ENCODE assay signal across 9 mouse cellular contexts in the genomic region with DNA sequence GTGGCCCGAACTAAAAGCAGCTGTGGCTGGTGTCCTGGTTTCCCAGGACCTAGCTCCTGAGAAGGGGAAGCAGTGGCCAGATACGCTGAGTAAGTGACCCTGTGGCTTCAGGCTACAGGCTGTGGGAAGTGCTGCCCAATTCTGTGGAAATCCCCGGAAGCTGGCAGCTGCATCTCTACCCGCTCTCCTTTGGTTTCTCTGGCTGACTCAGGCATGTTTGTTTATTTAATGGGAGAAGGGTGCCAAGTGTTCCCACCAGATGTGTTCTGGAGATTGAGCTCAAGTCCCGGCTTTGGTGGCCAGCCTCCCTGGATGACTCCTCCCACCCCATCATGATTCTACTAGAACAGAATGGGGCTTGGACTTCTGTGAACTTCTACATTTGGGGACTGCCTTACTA. TPM values are rescaled to one million over a fixed set of nuclear protein-coding genes. Genes with fewer than 3 reads are reported as not detected.
A peak's percentile ranks its signal among the peaks of the same experiment; 100 is the strongest.
DNase-seq lines count a peak whose midpoint lies in the region; ATAC-seq and TF ChIP-seq lines count a peak whose summit lies in the region.
"Had no signal": no experiment of that assay in that cellular context is flagged by ENCODE, and none has a peak within 500 bp of the region (broad histone marks: within the 10 kb centered on the region; RNA-seq: fewer than 3 reads in every experiment).

No protein-coding gene starts in this region.

- H3K9me3 ChIP-seq in hindbrain, embryonic 10.5 days = no peaks in the 10 kb centered on the region

- peak overlapping the region; percentile 28; the same call in 1 of the 2 replicates for H3K27ac ChIP-seq in embryonic fibroblast, embryonic 13.5 days (ENCODE audit: insufficient read depth, low read length)
- H3K27ac ChIP-seq in hindbrain, embryonic 10.5 days = no peak overlapping the region
- H3K27ac ChIP-seq: liver, embryonic 14.5 days had no signal

- H3K4me1 ChIP-seq in embryonic fibroblast, embryonic 13.5 days (ENCODE audit: control insufficient read depth, insufficient read depth, low read length) = peaks cover 10% of the 10 kb centered on the region
- H3K4me1 ChIP-seq in hindbrain, embryonic 10.5 days (replicated peaks) = peaks cover 21% of the 10 kb centered on the region

- no peaks in the 10 kb centered on the region for H3K36me3 ChIP-seq in hindbrain, embryonic 10.5 days

- ATAC-seq in erythroid progenitor cell, adult 5-6 weeks (replicated peaks; ENCODE audit: low FRiP score, poor library complexity, severe bottlenecking) = no peak

- no peak for TF ChIP-seq POLR2A in embryonic fibroblast, embryonic 13.5 days (IDR thresholded peaks at IDR 0.05; ENCODE audit: low read depth, low read length)

- TF ChIP-seq CTCF in embryonic fibroblast, embryonic 13.5 days (IDR thresholded peaks at IDR 0.05; ENCODE audit: borderline replicate concordance, insufficient read depth, low read length) = no peak

- peak; percentile 10 for DNase-seq in right cerebral cortex, postnatal 4 days
- DNase-seq in right cerebral cortex, postnatal 10 days (ENCODE audit: low spot score in 2 of 2) = no peak
- peak; percentile 41 for DNase-seq in heart, postnatal 4 days
- DNase-seq in lung, adult 18-20 months = peak; percentile 82 to 92
- peak; percentile 51 for DNase-seq in testis, postnatal 10 days (ENCODE audit: low spot score)
- no peak for DNase-seq in hindbrain, embryonic 10.5 days (ENCODE audit: low spot score)

- 48% methylated on average over 5 of the region's 5 CpGs for WGBS in hindbrain, embryonic 10.5 days

- no peak overlapping the region for H3K4me3 ChIP-seq in embryonic fibroblast, embryonic 13.5 days (ENCODE audit: insufficient read depth, low read length)
- H3K4me3 ChIP-seq in hindbrain, embryonic 10.5 days = no peak overlapping the region

- H3K27me3 ChIP-seq in hindbrain, embryonic 10.5 days (ENCODE audit: insufficient read depth, poor library complexity, severe bottlenecking) = peaks cover 3% of the 10 kb centered on the region

RNA-seq across cellular contexts. Expression of a gene that starts 13.8 kb away (rescaled TPM):
- 2.1 and 3.5 TPM in 2 replicates for polyA plus RNA-seq in embryonic fibroblast, embryonic 13.5 days (2011; ENCODE audit: insufficient read length, low read depth, missing spikeins)
- 10 to 100 TPM; 34.2 to 40.5 TPM for total RNA-seq in heart, postnatal 4 days (2021)
- 9.2 and 12.1 TPM in 2 replicates for polyA plus RNA-seq in hindbrain, embryonic 10.5 days (2016; fragmentation: Nextera tagmentation; extraction: Ambion mirVana)
- total RNA-seq in erythroid progenitor cell, adult 5-6 weeks (2015; ENCODE audit: low replicate concordance) = 1.8 TPM in 1 of 2 replicates, not detected in the other
- total RNA-seq in erythroid progenitor cell, adult 5-6 weeks (2017; ENCODE audit: low replicate concordance) = 1.2 and 1.4 TPM in 2 replicates

Comparison
In these comparisons a context has a peak if more than half of its experiments do, and no peak if none do; other contexts are left out.
1. DNase-seq: peak in right cerebral cortex, postnatal 4 days (single experiment), heart, postnatal 4 days (single experiment), lung, adult 18-20 months (2 of 2) and testis, postnatal 10 days (single experiment); none in right cerebral cortex, postnatal 10 days (0 of 2) and hindbrain, embryonic 10.5 days (single experiment).
2. RNA of a gene that starts 13.8 kb away (total RNA-seq): 34.2 to 40.5 TPM in heart, postnatal 4 days; 1.2 to 1.8 TPM in erythroid progenitor cell, adult 5-6 weeks; every median in the first group is over 10 times any median in the second.